Comparison of ENCODE assay signal across 20 mouse cellular contexts in genomic region chr15:91112555-91113209, GRCm38 (mm10).
DNase-seq lines count a peak whose midpoint lies in the region; ATAC-seq and TF ChIP-seq lines count a peak whose summit lies in the region.
"Had no signal": no experiment of that assay in that cellular context is flagged by ENCODE, and none has a peak within 500 bp of the region (broad histone marks: within the 10 kb centered on the region; RNA-seq: fewer than 3 reads in every experiment).

No protein-coding gene starts in this region.

- H3K9ac ChIP-seq in liver, postnatal 0 days (replicated peaks), result no peak overlapping the region
- no peak overlapping the region for H3K9ac ChIP-seq in stomach, embryonic 15.5 days
- H3K9ac ChIP-seq: embryonic facial prominence, embryonic 12.5 days; forebrain, embryonic 15.5 days; heart, embryonic 15.5 days; hindbrain, embryonic 13.5 days had no signal

- H3K27me3 ChIP-seq in liver, postnatal 0 days (ENCODE audit: insufficient read depth, low read length), result no peaks in the 10 kb centered on the region
- H3K27me3 ChIP-seq in stomach, embryonic 15.5 days (replicated peaks), result no peaks in the 10 kb centered on the region
- H3K27me3 ChIP-seq: embryonic facial prominence, embryonic 12.5 days; forebrain, embryonic 15.5 days; heart, embryonic 15.5 days; hindbrain, embryonic 13.5 days had no signal

- peak; percentile 4 for DNase-seq in adrenal gland, adult 8-10 months
- no peak for DNase-seq in adrenal gland, postnatal 10 days
- DNase-seq in liver, postnatal 0 days, result no peak
- no peak for DNase-seq in liver
- no peak for DNase-seq in layer of hippocampus, adult 18-20 months (ENCODE audit: low spot score in 2 of 2)
- DNase-seq in kidney, postnatal 25 days, result no peak
- DNase-seq: adrenal gland, postnatal 14 days; cerebellum, adult 11-12 months; cerebellum, adult 9-10 months; cerebellum, postnatal 25 days; gastrocnemius, postnatal 36 days; heart, adult 18-20 months; heart, postnatal 14 days had no signal

- ATAC-seq in liver, postnatal 0 days, result peak; percentile 66
- peak; percentile 58; the same call in 1 of the 2 replicates for ATAC-seq in stomach, embryonic 15.5 days (ENCODE audit: insufficient read depth, low FRiP score, low read depth)
- ATAC-seq: forebrain, embryonic 15.5 days; hindbrain, postnatal 0 days had no signal

- 69% methylated on average over 7 of the region's 7 CpGs for WGBS in liver, postnatal 0 days (ENCODE audit: insufficient replicate concordance)
- 61% methylated on average over 7 of the region's 7 CpGs for WGBS in stomach, embryonic 15.5 days

- H3K36me3 ChIP-seq in liver, postnatal 0 days (replicated peaks; ENCODE audit: insufficient read depth, low read length), result no peaks in the 10 kb centered on the region
- H3K36me3 ChIP-seq in stomach, embryonic 15.5 days, result no peaks in the 10 kb centered on the region
- H3K36me3 ChIP-seq: embryonic facial prominence, embryonic 12.5 days; forebrain, embryonic 15.5 days; heart, embryonic 15.5 days; hindbrain, embryonic 13.5 days had no signal

- TF ChIP-seq CTCF in liver, postnatal 0 days (IDR thresholded peaks at IDR 0.05; ENCODE audit: low read depth), result no peak

- no peaks in the 10 kb centered on the region for H3K4me1 ChIP-seq in liver, postnatal 0 days (ENCODE audit: insufficient read depth)
- no peaks in the 10 kb centered on the region for H3K4me1 ChIP-seq in stomach, embryonic 15.5 days
- H3K4me1 ChIP-seq: embryonic facial prominence, embryonic 12.5 days; forebrain, embryonic 15.5 days; heart, embryonic 15.5 days; hindbrain, embryonic 13.5 days had no signal

- H3K9me3 ChIP-seq in liver, postnatal 0 days (ENCODE audit: low read length), result no peaks in the 10 kb centered on the region
- no peaks in the 10 kb centered on the region for H3K9me3 ChIP-seq in stomach, embryonic 15.5 days
- H3K9me3 ChIP-seq: embryonic facial prominence, embryonic 12.5 days; forebrain, embryonic 15.5 days; heart, embryonic 15.5 days; hindbrain, embryonic 13.5 days had no signal

- H3K4me2 ChIP-seq in liver, postnatal 0 days (ENCODE audit: low read depth, low read length), result no peak overlapping the region
- H3K4me2 ChIP-seq in stomach, embryonic 15.5 days, result no peak overlapping the region
- H3K4me2 ChIP-seq: embryonic facial prominence, embryonic 12.5 days; forebrain, embryonic 15.5 days; heart, embryonic 11.5 days; heart, embryonic 15.5 days; hindbrain, embryonic 13.5 days had no signal

- H3K27ac ChIP-seq in liver, postnatal 0 days (ENCODE audit: low read depth), result no peak overlapping the region
- peak overlapping the region; percentile 31; the same call in 1 of the 2 replicates for H3K27ac ChIP-seq in stomach, embryonic 15.5 days
- H3K27ac ChIP-seq: embryonic facial prominence, embryonic 12.5 days; forebrain, embryonic 15.5 days; heart, embryonic 15.5 days; hindbrain, embryonic 13.5 days; hindbrain, postnatal 0 days had no signal

- H3K4me3 ChIP-seq in liver, postnatal 0 days (ENCODE audit: low read depth, low read length), result no peak overlapping the region
- no peak overlapping the region for H3K4me3 ChIP-seq in stomach, embryonic 15.5 days (replicated peaks)
- H3K4me3 ChIP-seq: embryonic facial prominence, embryonic 12.5 days; forebrain, embryonic 15.5 days; heart, embryonic 15.5 days; hindbrain, embryonic 13.5 days had no signal

- no peak for TF ChIP-seq EP300 in liver, postnatal 0 days (IDR thresholded peaks at IDR 0.05; ENCODE audit: low read depth)
